Mouse (Mus musculus) G1E-ER4 (cell line): Measurements from ENCODE around the gene Zfp799. TPM values are rescaled to one million over a fixed set of nuclear protein-coding genes. Genes with fewer than 3 reads are reported as not detected.

Experiments
- GATA1 ChIP-seq: IDR thresholded peaks from one replicate; pipeline ENCODE4 v1.8.0; 2012; ENCODE audit warnings: low read length, inconsistent platforms
- polyA plus RNA-seq: library from polyadenylated mRNA; stranded (reverse); fragments of >175 nt; gene quantifications from 2 replicates; pipeline ENCODE4 v1.2.3, GENCODE M21; 2012

Gene Zfp799
- polyA plus RNA-seq, 1 experiment, result 0.22 TPM

DNA sequence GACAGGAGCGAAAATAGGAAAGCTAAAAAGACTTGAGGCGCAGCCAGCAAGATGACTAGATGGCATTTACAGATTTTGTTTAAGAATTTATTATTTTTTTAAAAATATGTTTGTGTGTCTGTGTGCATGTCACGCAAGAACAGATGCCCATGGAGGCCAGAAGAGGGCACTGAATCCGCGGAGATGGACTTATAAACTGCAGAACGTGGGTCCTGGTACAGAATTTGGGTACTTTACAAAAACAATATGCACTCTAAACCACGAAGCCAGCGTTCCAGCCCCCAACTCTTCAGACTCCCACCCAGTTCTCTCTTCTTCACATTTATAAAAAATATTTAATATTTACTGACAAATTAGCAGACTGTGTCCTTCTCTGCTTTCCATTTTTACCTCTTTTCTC lies 40.8 kb downstream of the Zfp799 start:
- no peak for TF ChIP-seq GATA1

DNA sequence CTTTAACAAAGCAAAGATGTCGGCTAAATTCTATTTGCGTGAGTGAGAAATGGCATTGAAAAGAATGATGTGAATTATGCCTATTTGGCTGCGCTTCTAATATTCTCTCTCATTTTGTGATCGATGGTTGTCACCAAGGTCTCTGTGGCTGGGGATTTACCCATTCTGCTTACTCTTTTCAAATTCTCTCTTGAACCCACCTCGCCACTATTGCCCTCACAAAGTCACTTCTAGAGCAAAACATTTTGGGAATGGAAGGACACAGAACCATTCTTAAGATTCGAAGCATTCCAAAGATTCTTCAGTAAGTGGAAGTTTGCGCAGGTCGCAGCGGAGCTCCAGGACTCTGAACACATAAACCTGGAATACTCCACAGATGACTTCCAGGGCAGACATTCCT lies 41.5 kb downstream of the Zfp799 start:
- no peak for TF ChIP-seq GATA1

DNA sequence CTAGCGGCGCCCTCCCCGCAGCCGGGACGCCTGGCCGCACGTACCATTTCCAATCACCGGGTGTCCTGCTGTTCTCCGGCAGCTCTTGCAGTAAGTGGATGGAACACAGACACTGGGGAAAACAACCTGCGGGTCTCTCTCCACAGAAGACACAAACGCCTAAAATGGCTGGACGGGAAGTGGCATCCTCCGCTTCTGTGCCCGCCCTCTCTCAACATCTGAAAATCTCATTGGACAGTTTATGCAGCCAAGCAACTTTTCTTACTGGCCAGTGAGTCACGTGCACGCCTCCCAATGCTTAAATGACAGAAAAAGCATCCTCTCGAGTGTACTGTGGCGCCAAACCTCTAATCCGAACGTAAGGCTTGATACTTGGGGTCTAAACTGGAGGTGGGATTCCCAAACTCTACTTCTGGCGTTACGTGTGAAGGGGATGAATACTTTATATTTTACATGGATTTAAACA lies 41.9 kb downstream of the Zfp799 start, which contains the start of gene Zfp871:
TSS of gene Zfp871 (minus strand) at position 194 of the 466 bp plus-strand sequence.
- TF ChIP-seq GATA1, result no peak

DNA sequence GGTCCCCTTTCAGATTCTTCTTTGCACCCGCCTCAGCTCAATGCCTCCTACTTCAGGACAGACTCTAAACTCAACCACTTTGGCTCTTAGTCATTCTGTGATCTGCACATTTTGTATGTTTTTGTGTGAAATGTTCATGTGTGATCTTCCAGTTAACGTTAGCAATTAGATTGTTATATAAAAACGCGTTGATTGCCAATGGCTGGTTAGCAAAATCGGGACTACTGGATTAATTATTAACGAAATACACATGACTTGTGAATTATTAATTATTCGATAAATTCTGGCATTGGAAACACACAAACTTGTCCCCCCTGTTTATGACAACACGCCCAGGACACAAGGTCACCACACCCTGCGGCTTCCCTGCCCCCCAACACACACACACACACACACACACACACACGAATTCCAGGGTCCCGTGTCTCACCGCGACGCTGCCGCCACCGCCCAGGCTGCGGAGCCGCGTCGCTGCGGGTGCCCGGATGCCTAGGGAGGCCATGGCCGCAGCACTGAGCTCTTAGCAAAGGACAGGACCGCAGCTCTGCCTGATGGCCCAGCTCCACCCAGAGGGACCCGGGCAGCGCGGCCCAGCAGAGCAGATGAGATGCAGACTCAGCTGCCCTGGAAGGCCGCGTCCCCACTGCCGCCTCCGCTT lies 42.5 kb downstream of the Zfp799 start:
- no peak for TF ChIP-seq GATA1

DNA sequence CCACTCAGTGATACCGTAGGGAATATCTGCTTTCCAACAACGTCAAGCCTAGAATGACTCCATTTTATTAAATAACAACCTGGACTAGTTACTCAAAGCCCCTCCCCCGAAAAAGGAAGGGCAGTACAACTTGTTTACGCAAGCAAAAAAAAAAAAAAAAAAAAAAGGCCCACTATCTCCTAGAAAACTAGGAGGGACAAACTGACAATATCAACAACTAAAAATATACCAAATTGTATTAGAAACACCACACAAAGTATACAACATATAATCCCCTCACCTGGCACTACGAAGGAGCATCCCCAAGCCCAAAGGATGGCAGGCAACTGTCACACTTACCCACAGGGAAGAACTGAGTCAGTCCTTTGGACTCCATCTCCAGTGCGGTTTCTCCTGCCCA lies 43.1 kb downstream of the Zfp799 start:
- TF ChIP-seq GATA1, result no peak

DNA sequence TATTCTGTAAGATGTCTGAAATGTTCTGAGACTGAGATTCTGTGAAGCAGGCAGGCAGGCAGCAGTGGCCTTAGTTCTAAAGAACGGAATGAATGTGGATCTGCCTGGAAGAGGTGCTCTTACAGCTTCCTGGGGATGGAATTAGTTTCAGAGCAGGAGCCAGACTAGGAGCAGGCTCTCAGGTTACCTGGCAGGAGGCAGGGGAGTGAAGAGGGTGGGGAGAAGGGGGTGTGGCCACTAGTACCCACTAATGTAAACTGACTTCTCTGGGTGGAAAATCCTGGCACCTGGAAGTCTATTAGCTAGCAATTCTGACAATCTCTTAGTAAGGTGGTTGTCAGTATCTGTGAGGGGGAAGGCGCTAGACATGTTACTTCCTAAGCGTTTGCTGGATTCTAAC lies 44.4 kb downstream of the Zfp799 start:
- TF ChIP-seq GATA1, result no peak

DNA sequence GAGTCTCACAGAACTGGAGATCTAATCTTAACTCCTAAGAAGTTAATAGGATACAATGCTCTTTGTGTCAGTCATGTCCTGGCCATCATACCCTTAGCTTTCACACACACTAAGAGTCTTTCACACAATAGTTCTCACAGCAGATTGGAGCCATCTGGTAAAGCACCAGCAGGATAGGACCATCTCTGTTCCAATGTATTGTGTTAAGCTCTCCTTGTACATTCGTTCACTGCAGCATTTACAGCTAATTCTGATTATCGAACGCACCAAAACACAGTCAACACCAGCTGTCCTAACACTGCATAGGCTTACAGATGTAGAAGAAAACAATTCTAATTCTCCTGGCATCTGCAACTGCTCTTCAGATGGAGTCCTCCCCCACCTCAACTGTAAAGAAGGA lies 52.5 kb downstream of the Zfp799 start:
- TF ChIP-seq GATA1, result no peak

DNA sequence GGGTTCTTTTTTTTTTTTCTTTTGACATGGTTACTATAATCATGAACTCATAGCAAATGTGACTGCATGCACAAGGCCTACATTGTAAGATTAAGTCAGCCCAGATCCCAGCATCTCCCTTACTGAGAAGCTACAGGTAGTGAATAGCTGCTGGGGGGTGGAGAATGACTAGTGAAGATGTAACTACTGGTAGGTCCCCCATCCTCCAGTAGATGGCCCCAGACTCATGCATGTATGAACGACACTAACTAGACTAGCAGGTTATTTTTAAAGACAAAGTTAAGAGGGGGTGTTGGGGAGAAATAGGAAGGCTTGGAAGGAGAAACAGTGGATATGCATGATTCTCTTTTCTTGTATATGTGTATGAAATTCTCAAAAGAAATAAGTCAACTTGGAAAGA lies 58.8 kb downstream of the Zfp799 start:
- TF ChIP-seq GATA1, result no peak

DNA sequence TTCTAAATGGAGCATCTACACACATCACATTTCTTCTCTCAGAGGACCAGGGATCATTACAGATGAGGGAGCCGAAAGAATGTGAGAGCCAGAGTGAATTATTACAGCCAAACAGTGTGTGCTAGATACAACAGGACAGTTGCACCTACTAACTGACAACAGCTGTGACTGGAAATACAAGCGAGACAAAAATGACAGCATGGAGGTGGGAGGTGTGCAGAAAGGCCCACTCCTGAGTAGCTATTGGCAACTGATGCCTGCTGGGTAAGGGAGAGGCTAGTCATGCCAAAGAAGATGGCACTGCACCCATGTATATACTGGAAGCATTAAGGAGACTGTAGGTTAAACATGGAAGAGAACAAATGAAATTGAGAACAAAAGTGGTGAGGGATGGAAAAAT lies 63.6 kb downstream of the Zfp799 start:
- TF ChIP-seq GATA1, result no peak

Other genes with a start within 250 kb of the Zfp799 start
- gene Cyp4f37, start 209.0 kb downstream of the Zfp799 start, polyA plus RNA-seq, result not detected in 2 replicates
- gene Cyp4f40, start 171.4 kb downstream of the Zfp799 start, polyA plus RNA-seq, result not detected in 2 replicates
- gene Cyp4f15, start 144.6 kb downstream of the Zfp799 start, polyA plus RNA-seq, result not detected in 2 replicates
- gene Zfp871, start 42.0 kb downstream of the Zfp799 start, polyA plus RNA-seq, result 0.48 and 0.57 TPM in 2 replicates
- gene Zfp811, start 20.3 kb downstream of the Zfp799 start, polyA plus RNA-seq, result not detected in 2 replicates
- 0.11 and 0.17 TPM in 2 replicates for gene Zfp870, start 61.4 kb upstream of the Zfp799 start, polyA plus RNA-seq
- not detected in 2 replicates for gene Cyp4f14, start 87.1 kb upstream of the Zfp799 start, polyA plus RNA-seq
- gene Cyp4f13, start 117.1 kb upstream of the Zfp799 start, polyA plus RNA-seq, result 14.2 and 21.1 TPM in 2 replicates
- gene Zfp472, start 135.6 kb upstream of the Zfp799 start, polyA plus RNA-seq, result 0.11 and 0.28 TPM in 2 replicates
- gene Zfp952, start 162.9 kb upstream of the Zfp799 start, polyA plus RNA-seq, result 0.13 and 0.15 TPM in 2 replicates
- 0.03 and 0.13 TPM in 2 replicates for gene Zfp763, start 203.1 kb upstream of the Zfp799 start, polyA plus RNA-seq
- gene 4921501E09Rik, start 237.8 kb upstream of the Zfp799 start, polyA plus RNA-seq, result not detected in 2 replicates